Mouse (Mus musculus): ENCODE results near the gene Vmn1r5.
"Not testable (repeated sequence)": the region's sequence is repeated elsewhere in the genome, so short reads cannot be mapped to it uniquely, and the experiment has no call there.

The Vmn1r5 gene

DNA sequence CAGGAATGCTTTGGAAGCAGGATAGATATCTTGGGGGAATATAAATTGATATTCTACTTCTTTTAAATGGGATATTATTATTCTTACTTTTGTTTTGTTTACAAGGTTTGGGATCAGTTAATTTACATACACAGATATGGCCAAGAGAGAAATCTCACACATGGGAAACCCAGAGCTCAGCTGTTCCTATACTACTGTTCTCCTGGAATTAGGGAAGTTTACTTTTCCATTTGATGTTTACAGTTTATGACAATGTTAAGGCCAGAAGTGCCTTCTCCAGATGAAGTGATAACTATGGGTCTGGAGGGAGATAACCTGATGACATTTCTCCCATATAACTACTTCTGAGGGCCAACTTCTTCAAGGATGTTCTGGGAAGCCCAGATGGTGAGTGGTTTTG, at the start of gene Vmn1r5:
Gene Vmn1r5 (plus strand): TSS at position 301 of the 400 bp plus-strand sequence.
- TF ChIP-seq GATA4 (IDR thresholded peaks at IDR 0.05; ENCODE audit: insufficient replicate concordance, low read length), result no peak

DNA sequence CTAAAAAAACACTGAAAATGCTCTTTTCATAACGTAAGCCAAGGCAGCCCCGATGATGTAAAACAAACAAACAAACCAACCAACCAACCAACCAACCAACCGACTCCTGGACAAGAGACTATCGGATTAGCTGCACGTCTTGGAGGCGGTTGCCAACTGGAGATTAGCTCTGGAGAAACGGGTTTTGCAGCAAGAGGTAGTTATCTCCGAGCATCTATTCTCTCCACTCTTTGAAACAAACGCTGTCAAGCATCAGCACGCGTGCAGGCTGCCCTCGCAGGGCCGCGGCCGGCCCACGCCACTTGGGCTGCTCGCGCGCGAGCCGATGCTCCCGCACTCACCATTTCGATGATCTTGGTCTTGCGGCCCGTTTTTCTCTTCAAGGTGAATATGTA, 46.7 kb upstream of the Vmn1r5 start:
- TF ChIP-seq GATA4 (IDR thresholded peaks at IDR 0.05; ENCODE audit: insufficient replicate concordance, low read length), result no peak; the same call in 1 of the 2 replicates

DNA sequence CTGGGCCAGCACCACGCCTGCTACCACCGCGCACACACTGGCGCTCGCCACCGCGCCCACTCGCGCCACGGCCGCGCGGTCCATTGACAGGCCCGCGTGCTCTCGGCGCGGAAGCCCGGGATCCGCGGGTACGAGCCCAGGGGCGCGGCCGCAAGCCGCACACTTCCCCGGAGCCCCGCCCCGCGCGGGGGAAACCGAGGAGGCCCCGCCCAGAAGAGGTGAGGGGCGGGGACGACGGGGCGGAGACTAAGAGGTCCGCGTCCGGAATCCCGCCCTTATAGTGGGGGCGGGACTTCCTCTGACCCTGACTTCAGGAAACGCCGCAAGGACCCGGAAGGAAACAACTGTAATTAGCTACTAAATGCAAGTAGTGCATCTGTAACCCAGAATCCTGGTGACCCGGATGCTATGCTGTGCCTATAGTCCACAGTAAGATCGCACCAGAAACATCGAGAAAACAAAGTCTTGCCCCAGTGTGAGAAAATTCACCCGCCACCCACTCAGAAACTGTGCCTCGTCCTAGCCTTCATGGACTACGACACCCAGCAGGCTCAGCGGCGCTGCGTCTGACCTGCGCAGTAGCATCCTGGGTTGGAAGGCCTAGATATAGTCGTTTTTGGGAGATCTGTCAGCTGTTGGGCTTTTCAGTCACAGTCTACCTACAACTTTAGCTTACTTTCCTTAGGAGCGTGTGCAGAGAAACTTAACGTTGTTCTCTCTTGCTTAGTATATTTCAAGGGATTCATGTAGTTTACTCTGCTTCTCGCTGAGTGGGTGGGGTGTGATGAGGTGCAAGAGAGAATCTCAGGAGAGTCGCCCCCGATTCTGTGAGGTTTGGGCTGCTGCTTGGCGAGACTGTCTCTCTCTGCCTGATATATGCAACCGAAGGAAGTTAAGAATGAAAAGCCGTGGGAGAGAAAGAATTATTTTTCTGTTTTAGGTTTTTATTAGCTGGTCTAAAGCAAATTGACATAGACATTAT, 46.1 kb upstream of the Vmn1r5 start, which contains the start of the genes Nt5c3 and Vmn1r4:
Gene Nt5c3 (minus strand): TSS at position 207 of the 982 bp plus-strand sequence.
Gene Vmn1r4 (plus strand): TSS at position 290 of the 982 bp plus-strand sequence.
- no peak for TF ChIP-seq GATA4 (IDR thresholded peaks at IDR 0.05; ENCODE audit: insufficient replicate concordance, low read length)

DNA sequence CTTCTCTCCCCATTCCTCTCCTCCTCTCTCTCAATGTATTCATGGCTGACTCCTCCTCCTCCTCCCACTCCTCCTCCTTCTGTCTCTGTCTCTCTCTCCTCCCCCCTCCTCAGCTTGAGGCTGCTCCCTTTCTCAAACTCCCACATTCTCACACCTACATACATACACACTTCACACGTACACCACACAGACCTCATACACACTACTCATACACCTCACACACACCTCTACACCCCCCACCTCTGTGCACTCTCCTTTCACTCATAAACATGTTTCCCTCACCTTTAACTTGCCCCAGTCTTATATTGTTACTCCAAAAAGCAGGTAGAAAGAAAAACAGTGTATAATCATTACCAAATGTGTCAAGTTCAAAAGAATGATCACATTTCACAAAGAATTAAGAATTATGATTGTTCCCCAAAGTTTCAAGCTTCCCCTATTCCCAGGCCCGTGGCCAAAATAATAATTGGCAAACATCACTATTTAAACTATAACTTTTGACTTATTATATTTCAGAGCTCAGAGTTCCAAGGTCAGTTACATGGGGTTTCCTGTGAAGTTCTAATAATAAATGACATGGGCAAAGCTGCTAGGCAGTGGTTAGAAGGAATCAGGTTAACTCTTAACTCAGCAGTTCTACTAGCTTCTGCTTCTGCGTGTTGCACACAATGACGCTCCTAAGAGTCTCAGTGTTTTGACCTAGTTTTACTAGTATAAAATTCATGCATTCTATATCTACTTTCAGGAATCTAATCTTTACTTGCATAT, 38.2 kb upstream of the Vmn1r5 start:
- TF ChIP-seq GATA4 (IDR thresholded peaks at IDR 0.05; ENCODE audit: insufficient replicate concordance, low read length), result no peak

DNA sequence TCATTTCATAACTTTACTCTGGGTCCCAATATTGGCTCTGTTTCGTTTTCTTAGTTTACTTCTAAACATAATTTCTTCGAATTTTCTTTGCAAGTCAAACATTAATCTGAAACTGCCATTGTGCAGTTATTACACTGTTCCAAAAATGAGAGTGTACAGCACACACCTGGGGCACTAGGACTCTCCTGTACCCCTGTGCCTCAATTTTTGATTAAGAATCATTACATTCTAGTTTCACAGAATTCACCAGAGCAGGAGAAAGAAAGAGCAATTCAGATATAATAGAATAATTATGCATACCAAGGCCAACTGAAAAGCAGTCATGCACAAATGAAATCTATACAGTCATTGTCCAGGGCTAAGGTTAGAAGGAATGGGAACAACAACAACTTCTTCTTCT, 37.6 kb upstream of the Vmn1r5 start:
- TF ChIP-seq GATA4 (IDR thresholded peaks at IDR 0.05; ENCODE audit: insufficient replicate concordance, low read length), result no peak

DNA sequence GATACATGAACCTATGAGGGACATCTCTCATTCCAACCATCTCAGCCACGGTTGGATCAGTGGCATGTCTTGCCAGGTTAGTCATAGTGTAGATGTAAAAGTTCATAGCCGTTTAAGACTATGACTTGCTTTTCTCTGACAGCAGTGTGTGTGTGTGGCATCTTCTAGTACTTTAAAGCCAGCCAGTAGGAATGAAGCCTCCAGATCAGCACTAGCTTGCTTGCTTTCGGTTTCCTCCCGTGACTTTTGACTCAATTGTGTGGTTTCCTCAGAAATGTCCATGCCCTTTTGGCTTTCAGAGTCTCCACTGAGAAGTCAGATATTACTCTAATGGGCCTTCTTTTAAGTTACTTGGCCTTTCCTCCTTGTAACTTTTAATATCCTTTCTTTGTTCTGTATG, 35.7 kb upstream of the Vmn1r5 start:
- no peak for TF ChIP-seq GATA4 (IDR thresholded peaks at IDR 0.05; ENCODE audit: insufficient replicate concordance, low read length)

DNA sequence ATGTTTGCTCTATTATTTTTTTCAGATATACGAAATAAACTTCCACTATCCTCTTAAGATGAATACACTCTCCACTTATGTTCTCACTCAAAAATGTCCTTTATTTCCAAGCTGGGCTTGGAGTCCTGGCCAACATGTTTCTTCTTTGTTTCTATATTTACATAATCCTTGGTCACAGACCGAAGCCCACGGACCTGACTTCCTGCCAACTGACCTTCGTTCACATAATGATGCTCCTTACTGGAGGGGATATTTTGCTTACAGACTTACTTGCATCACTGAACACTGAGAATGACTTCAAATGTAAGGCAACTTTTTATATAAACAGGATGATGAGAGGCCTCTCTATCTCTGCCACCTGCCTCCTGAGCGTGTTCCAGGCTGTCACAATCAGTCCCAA, 13.6 kb upstream of the Vmn1r5 start:
- TF ChIP-seq GATA4 (IDR thresholded peaks at IDR 0.05; ENCODE audit: insufficient replicate concordance, low read length), result no peak

DNA sequence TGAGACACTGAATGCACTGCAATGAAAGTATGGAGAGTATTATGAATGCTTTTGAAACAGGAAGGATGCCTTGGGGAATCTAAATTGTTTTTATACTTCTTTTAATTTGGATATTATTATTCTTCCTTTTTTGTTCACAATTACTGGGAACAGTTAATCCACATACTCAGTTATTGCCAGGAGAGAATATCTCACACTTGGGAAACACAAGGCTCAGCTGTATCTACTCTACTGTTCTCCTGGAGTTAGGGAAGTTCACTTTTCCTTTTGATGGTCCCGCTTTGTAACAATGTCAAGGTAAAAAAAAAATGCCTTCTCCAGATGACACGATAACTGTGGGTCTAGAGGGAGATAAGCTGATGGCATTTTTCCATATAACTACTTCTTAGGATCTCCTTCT, 26.9 kb downstream of the Vmn1r5 start, which contains the start of gene Vmn1r6:
Gene Vmn1r6 (plus strand): TSS at position 301 of the 400 bp plus-strand sequence.
- no peak for TF ChIP-seq GATA4 (IDR thresholded peaks at IDR 0.05; ENCODE audit: insufficient replicate concordance, low read length)

DNA sequence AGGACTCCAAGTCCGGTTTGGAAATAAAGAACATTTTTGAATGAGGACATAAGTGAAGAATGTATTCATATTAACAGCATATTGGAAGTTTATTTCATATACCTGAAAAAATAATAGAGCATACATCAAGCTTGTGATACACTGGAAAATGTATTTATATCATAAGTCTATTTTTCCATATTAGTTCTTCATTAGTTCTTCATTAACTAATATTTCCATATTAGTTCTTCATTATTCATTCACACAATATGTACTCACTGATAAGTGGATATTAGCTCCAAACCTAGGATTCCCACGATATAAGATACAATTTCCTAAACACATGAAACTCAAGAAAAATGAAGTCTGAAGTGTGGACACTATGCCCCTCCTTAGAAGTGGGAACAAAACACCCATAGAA, 55.2 kb downstream of the Vmn1r5 start, which contains the start of gene Vmn1r7:
Gene Vmn1r7 (minus strand): TSS at position 101 of the 400 bp plus-strand sequence.
- TF ChIP-seq GATA4 (IDR thresholded peaks at IDR 0.05; ENCODE audit: insufficient replicate concordance, low read length), result not testable (repeated sequence)

DNA sequence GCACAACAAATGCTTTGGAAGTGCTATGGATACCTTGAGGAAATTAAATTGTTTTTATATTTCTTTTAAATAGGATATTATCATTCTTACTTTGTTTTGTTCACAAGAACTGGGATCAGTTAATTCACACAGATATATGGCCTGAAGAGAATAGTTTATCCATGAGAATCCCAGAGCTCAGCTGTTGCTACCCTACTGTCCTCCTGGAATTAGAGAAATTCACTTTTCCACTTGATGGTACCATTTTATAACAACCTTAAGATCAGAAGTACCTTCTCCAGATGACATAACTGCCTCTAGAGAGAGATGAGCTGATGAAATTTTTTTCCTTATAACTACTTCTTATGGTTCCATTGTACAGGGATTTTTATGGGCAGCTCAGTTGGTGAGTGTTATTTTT, 61.9 kb downstream of the Vmn1r5 start, which contains the start of gene Vmn1r8:
Gene Vmn1r8 (plus strand): TSS at position 301 of the 400 bp plus-strand sequence.
- TF ChIP-seq GATA4 (IDR thresholded peaks at IDR 0.05; ENCODE audit: insufficient replicate concordance, low read length), result no peak

DNA sequence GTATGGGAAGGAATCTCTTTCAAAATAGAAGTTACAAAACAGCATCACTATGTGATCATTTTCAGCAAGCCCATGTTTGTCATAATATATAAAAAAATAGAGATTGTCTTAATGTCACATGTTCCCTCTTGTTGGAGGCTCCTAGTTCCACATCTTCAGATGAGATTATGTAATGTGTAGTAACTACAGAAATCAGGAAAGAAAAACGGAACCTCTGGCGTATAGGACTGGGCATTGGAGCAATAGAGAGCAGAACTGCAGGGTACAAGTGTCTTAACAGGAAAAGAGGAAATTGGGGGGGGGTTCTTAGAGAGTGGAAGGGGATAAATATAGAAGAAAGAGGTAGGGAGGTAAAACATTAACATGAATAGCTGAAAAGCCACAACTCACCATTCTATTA, 64.6 kb downstream of the Vmn1r5 start:
- no peak for TF ChIP-seq GATA4 (IDR thresholded peaks at IDR 0.05; ENCODE audit: insufficient replicate concordance, low read length)

Measured in liver, adult (tissue).